Mouse (Mus musculus) heart, embryonic 13.5 days (tissue): ENCODE results near the gene Syndig1. TPM values are rescaled to one million over a fixed set of nuclear protein-coding genes. Genes with fewer than 3 reads are reported as not detected.

Source experiments
- ATAC-seq: fragments of 200-750 bp; cut with Nextera tagmentation; 2 replicates; pipeline ENCODE4 v1.8.0; 2017; ENCODE audit warnings: moderate TSS enrichment; ENCODE audit not compliant: insufficient number of reproducible peaks, low FRiP score, low TSS enrichment; ENCODE audit errors: extremely low read depth
- H3K27ac ChIP-seq: fragments of 300-500 bp; sonication (generic); replicated peaks from 2 replicates; pipeline ENCODE4 v1.5.1; 2015; ENCODE audit warnings: moderate library complexity, mild to moderate bottlenecking, inconsistent platforms
- H3K27me3 ChIP-seq: fragments of 300-500 bp; sonication (generic); replicated peaks from 2 replicates; pipeline ENCODE4 v1.6.1; 2015; ENCODE audit warnings: mild to moderate bottlenecking, inconsistent platforms
- H3K36me3 ChIP-seq: fragments of 300-500 bp; sonication (generic); 2 replicates; pipeline ENCODE4 v1.6.1; 2015; ENCODE audit warnings: mild to moderate bottlenecking, inconsistent platforms
- H3K4me1 ChIP-seq: fragments of 300-500 bp; sonication (generic); 2 replicates; pipeline ENCODE4 v1.6.1; 2015; ENCODE audit warnings: inconsistent platforms
- H3K4me2 ChIP-seq: fragments of 300-500 bp; sonication (generic); 2 replicates; pipeline ENCODE4 v1.6.1; 2015; ENCODE audit warnings: inconsistent platforms, mild to moderate bottlenecking, moderate library complexity
- H3K4me3 ChIP-seq: fragments of 300-500 bp; sonication (generic); 2 replicates; pipeline ENCODE4 v1.5.1; 2015; ENCODE audit warnings: moderate library complexity, mild to moderate bottlenecking, inconsistent platforms
- H3K9ac ChIP-seq: fragments of 300-500 bp; sonication (generic); 2 replicates; pipeline ENCODE4 v1.6.1; 2015; ENCODE audit warnings: inconsistent platforms, mild to moderate bottlenecking, moderate library complexity
- H3K9me3 ChIP-seq: fragments of 300-500 bp; sonication (generic); 2 replicates; pipeline ENCODE4 v1.6.1; 2016; ENCODE audit warnings: inconsistent platforms
- WGBS: fragments of 180-500 bp; shearing (Covaris S2); methylation state at CpG from one replicate; pipeline ENCODE4 v1.1.7; 2015; ENCODE audit warnings: mixed read lengths; 5-methylcytosine and 5-hydroxymethylcytosine counted together
- polyA plus RNA-seq: library from polyadenylated mRNA; unstranded; fragments of >200 nt; fragmentation: Nextera tagmentation; extraction: Ambion mirVana; gene quantifications from 2 replicates; pipeline ENCODE4 v1.2.1, GENCODE M21; 2015

The Syndig1 gene
- polyA plus RNA-seq, 1 experiment from 2014 or later, result 4.0 TPM

- no peak overlapping the region for H3K27ac ChIP-seq
- 49% methylated on average over 2 of the region's 2 CpGs for WGBS
- no peaks in the 10 kb centered on the region for H3K36me3 ChIP-seq
- ATAC-seq, result no peak
- no peak overlapping the region for H3K4me2 ChIP-seq
- no peaks in the 10 kb centered on the region for H3K4me1 ChIP-seq
- H3K9ac ChIP-seq, result no peak overlapping the region
- no peak overlapping the region for H3K4me3 ChIP-seq
- H3K27me3 ChIP-seq, result no peaks in the 10 kb centered on the region
- H3K9me3 ChIP-seq, result no peaks in the 10 kb centered on the region
Measured at GRCm38 (mm10) chr2:150020706-150021105, 191.7 kb downstream of the Syndig1 start.

GRCm38 (mm10) chr2:150023873-150024339, 194.9 kb downstream of the Syndig1 start:
- no peak for ATAC-seq
- Histone ChIP-seq H3K4me1 (no peaks in the 10 kb centered on the region), H3K4me3 (no peak overlapping the region), H3K4me2 (no peak overlapping the region), H3K9ac (no peak overlapping the region), H3K27me3 (no peaks in the 10 kb centered on the region), H3K9me3 (no peaks in the 10 kb centered on the region), H3K27ac (no peak overlapping the region), H3K36me3 (no peaks in the 10 kb centered on the region)
- 42% methylated on average over 2 of the region's 2 CpGs for WGBS

GRCm38 (mm10) chr2:150043531-150043930, 214.5 kb downstream of the Syndig1 start:
- Histone ChIP-seq H3K9me3 (0 out of 2 replicates have a peak, but pooled peaks cover 5% of the 10 kb centered on the region), H3K9ac (no peak overlapping the region), H3K36me3 (no peaks in the 10 kb centered on the region), H3K4me2 (no peak overlapping the region), H3K4me1 (no peaks in the 10 kb centered on the region), H3K27me3 (no peaks in the 10 kb centered on the region), H3K4me3 (no peak overlapping the region), H3K27ac (no peak overlapping the region)
- 82% methylated on average over 7 of the region's 7 CpGs for WGBS
- ATAC-seq, result no peak

Other genes starting within 250 kb of the Syndig1 start
- gene C530025M09Rik, start 2.0 kb downstream of the Syndig1 start, polyA plus RNA-seq, result 0.23 and 0.31 TPM in 2 replicates